Mouse (Mus musculus): ENCODE measurements at regions not wholly inside any gene's neighbourhood (a gene's known extent, or its start where the extent isn't known, plus 50 kb on each side); places are given as distances from the start of the nearest gene placed in this dataset.

DNA sequence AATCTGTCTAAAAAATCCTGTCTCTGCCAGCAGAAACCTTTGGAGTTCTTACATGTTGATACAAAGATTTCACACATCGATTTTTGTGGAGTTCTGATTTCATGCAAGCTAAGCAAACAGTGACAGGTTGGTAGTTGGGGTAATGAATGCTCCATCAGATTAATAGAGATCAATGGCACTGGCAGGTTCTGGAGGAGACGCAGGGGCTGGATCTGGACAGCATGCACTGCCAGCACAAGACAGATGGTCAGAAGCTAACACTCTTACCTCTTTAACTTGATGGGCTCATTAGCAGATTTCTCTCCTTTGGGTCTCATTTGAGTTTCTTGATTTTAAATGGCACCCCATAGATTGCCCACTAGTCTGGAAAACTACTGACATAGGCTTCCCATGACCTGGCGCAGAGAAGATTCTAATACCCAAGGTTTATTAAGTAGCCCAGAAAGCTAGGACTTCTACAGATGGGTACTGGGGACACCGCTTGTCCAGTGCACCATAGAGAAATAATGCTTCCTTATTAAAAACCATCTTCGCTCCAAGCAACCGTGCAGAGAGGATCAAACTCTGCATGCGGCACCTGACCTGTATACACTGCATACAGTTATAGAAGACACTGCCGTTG, 351.7 kb downstream of the Sorl1 start:
- H3K4me3 ChIP-seq (replicated peaks; ENCODE audit: extremely low read depth, low read depth, low read length) = no peak overlapping the region
- H3K4me1 ChIP-seq (ENCODE audit: control insufficient read depth, insufficient read depth, low read length) = no peaks in the 10 kb centered on the region
- DNase-seq = no peak
- TF ChIP-seq POLR2A (IDR thresholded peaks at IDR 0.05; ENCODE audit: borderline replicate concordance, extremely low read depth, low read depth, low read length) = no peak
- no peak for TF ChIP-seq CTCF (IDR thresholded peaks at IDR 0.05; ENCODE audit: insufficient read depth, low read length)
- 95% methylated on average over 8 of the region's 8 CpGs for WGBS

DNA sequence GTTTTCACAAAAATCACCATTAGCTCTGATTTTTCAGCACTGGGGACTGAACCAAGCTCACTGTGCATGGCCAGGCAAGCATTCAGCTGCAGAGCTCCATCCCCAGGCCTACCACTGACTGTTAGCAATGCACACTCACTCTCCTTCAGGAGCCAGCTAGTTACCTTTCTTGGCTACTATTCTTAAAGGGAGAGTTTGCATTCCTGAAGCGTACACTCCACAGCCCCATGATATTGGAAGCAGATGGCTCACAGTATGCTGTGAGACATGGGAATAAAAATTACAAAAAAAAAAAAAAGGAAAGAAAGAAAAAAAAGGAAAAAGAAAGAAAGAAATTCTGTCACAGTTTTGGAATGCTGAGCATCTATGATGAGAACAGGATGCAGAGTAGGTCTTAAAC, 352.8 kb downstream of the Sorl1 start:
- Histone ChIP-seq H3K4me1 (ENCODE audit: control insufficient read depth, insufficient read depth, low read length) (no peaks in the 10 kb centered on the region), H3K4me3 (replicated peaks; ENCODE audit: extremely low read depth, low read depth, low read length) (no peak overlapping the region)
- DNase-seq = no peak
- WGBS = 78% methylated on average over 1 of the region's 1 CpGs
- TF ChIP-seq POLR2A (IDR thresholded peaks at IDR 0.05; ENCODE audit: borderline replicate concordance, extremely low read depth, low read depth, low read length) = no peak
- no peak for TF ChIP-seq CTCF (IDR thresholded peaks at IDR 0.05; ENCODE audit: insufficient read depth, low read length)

DNA sequence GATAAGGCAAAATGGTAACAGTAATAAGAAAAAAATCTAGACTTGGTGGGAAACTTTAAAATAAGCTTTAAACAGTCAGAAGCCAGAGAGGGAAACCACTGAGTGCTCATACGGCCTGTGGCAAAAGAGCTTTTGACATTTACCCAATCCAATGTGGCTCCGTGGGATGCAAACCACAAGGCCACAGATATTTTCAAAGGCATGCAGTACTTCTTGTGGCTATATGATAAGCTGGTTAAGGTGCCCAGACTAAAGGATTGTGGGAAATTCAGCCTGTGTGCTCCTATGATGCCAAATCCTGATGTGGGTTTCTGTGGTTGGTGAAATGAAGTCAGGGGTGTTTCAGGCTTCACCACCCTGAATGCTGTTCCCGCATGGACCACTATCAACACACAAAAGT, 355.8 kb downstream of the Sorl1 start:
- H3K4me3 ChIP-seq (replicated peaks; ENCODE audit: extremely low read depth, low read depth, low read length) = no peak overlapping the region
- H3K4me1 ChIP-seq (ENCODE audit: control insufficient read depth, insufficient read depth, low read length) = no peaks in the 10 kb centered on the region
- TF ChIP-seq CTCF (IDR thresholded peaks at IDR 0.05; ENCODE audit: insufficient read depth, low read length) (no peak), POLR2A (IDR thresholded peaks at IDR 0.05; ENCODE audit: borderline replicate concordance, extremely low read depth, low read depth, low read length) (no peak)
- 88% methylated on average over 3 of the region's 3 CpGs for WGBS
- DNase-seq = no peak

DNA sequence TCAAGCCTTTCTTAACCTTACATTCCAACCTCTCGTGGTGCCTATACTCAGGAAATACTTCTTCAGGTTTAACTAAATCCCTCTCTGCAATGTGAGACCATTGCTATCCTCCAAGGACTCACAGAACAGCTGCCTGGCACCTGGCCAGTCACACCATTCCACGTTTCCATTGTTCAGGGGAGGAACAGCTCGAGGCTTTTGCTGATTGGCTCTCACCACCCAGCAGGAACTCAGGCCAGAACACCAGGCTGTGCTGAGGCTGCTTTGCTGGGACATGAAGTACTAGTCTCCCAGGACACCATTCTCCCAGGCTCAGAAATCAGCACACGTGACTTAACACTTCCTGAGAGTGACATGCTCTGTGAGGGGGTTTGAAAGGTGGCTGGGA, 357.6 kb downstream of the Sorl1 start:
- WGBS = 13% methylated on average over 4 of the region's 4 CpGs
- TF ChIP-seq CTCF (IDR thresholded peaks at IDR 0.05; ENCODE audit: insufficient read depth, low read length) (no peak), POLR2A (IDR thresholded peaks at IDR 0.05; ENCODE audit: borderline replicate concordance, extremely low read depth, low read depth, low read length) (no peak)
- Histone ChIP-seq H3K4me3 (replicated peaks; ENCODE audit: extremely low read depth, low read depth, low read length) (no peak overlapping the region), H3K4me1 (ENCODE audit: control insufficient read depth, insufficient read depth, low read length) (no peaks in the 10 kb centered on the region)
- DNase-seq = peak; percentile 5

DNA sequence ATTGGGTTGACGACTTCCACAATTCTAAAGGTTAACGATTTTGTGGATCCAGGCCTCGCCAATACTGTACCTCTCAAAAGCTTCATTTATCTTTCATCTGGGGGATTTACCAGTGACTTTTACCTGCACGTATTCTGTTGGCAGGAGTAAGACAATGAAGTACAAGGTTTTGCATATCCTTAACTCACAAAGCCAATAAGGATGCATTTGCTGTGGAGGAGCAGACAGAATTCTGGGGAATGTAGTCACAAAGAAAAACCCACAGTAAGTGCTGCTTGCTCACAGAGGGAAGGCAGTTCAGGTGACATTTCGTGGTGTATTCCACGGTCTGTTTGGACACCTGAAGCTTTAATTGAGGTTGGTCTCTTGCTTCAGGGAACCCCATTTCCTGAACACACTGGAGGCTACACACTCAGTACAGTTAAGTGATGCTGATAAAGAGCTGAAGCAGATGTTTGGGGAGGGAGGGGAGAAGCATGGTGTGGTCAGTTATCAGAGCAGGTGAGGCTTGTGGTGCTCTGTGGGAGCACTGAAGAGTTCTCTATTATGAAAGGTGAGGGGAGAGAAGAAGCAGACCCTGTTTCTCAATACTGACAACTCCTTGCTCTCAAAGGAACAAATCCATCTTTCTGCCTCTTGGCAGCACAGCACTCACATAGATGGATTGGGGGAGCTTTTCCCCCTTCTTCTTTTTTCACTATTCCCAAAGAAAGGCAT, 358.1 kb downstream of the Sorl1 start:
- TF ChIP-seq POLR2A (IDR thresholded peaks at IDR 0.05; ENCODE audit: borderline replicate concordance, extremely low read depth, low read depth, low read length) (no peak), CTCF (IDR thresholded peaks at IDR 0.05; ENCODE audit: insufficient read depth, low read length) (no peak)
- no peak for DNase-seq
- WGBS = 79% methylated on average over 6 of the region's 6 CpGs
- Histone ChIP-seq H3K4me3 (replicated peaks; ENCODE audit: extremely low read depth, low read depth, low read length) (no peak overlapping the region), H3K4me1 (ENCODE audit: control insufficient read depth, insufficient read depth, low read length) (no peaks in the 10 kb centered on the region)

DNA sequence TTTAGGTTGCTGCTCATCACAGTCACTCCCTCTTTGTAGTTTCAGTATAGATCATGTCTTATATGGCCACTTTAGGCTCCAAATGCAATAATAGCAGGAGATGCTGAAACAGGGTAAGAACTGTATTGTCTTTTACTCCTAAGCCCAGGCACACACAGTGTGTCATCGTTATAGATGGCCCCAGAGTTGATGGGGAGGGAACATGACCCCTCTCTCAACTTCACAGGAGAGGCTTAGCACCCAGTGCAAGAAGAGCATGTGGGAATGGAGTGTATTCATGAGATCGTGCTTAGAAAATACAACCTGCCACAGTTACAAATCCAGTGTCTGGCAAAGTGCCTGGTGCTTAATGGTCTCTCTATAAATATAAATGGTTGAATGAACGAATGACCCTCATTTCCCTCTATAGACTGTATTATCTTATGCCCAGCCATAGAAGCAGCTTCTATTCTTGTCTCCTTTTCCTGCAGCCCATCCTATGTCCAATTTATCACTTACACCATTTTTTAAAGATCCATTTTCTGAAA, 363.0 kb downstream of the Sorl1 start:
- no peak for DNase-seq
- TF ChIP-seq CTCF (IDR thresholded peaks at IDR 0.05; ENCODE audit: insufficient read depth, low read length) = no peak
- no peak for TF ChIP-seq POLR2A (IDR thresholded peaks at IDR 0.05; ENCODE audit: borderline replicate concordance, extremely low read depth, low read depth, low read length)
- Histone ChIP-seq H3K4me3 (replicated peaks; ENCODE audit: extremely low read depth, low read depth, low read length) (no peak overlapping the region), H3K4me1 (ENCODE audit: control insufficient read depth, insufficient read depth, low read length) (no peaks in the 10 kb centered on the region)
- 45% methylated on average over 3 of the region's 3 CpGs for WGBS

DNA sequence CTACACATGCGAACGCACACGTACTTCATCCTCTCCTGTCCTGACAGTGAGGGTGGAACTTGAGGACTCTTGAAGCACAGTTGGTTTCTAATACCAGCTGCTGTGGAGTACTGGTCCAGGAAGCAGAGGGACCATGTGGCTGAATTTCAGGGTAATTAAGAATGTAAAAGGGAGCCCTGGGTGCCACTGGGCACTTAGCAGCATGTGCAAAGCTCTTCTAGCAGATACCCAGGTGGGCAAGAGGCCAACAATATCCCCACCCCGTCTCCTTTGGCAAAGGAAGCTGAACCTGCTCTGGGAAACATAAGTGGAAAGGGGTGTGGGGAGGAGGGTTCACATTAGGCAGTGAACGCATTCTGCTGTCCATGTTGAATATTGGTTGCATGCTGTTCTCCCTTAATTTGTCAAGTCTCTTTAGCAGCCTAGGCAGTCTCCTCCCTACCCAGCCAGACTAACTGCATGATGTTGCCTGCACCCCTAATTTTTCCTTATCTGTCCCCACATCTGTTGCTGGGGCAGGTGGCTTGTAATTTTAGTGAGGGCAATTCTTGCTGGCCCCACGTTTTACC, 369.6 kb downstream of the Sorl1 start:
- Histone ChIP-seq H3K4me1 (ENCODE audit: control insufficient read depth, insufficient read depth, low read length) (no peaks in the 10 kb centered on the region; the same call in 1 of the 2 replicates), H3K4me3 (replicated peaks; ENCODE audit: extremely low read depth, low read depth, low read length) (no peak overlapping the region)
- no peak for TF ChIP-seq CTCF (IDR thresholded peaks at IDR 0.05; ENCODE audit: insufficient read depth, low read length)
- TF ChIP-seq POLR2A (IDR thresholded peaks at IDR 0.05; ENCODE audit: borderline replicate concordance, extremely low read depth, low read depth, low read length) = no peak
- whole genome bisulfite sequencing = 59% methylated on average over 6 of the region's 6 CpGs
- DNase-seq = no peak

DNA sequence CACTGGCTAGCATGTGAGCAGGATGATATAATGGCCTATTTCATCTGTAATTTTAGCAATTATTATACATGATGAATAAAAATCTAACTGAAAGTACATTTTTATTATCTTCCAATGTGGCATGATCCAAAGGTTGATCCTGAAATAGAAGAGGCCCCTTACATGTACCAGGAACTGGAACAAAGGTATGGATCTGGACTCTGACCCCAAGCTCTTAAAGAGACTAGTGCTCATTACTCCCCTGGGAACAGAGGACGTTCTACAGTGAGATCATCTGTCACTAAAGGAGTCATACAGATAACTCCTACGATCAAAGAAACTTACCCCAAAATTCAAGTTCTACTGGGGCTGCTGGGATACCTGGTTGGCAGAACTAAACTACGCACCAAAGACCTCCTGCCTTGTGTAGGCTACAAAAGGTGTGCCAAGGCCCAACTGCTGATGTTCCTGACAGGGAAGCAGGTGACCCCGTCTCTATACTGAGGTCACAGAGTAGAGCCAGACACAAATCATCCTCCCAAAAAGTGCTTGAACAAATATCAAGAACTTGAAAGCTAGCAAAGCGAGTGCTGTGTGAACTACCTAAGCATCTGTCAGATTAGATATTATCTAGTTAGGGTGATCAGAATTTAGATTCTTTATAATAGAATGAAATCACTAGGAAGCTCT, 378.0 kb downstream of the Sorl1 start:
- no peak overlapping the region for H3K4me3 ChIP-seq (replicated peaks; ENCODE audit: extremely low read depth, low read depth, low read length)
- WGBS = 80% methylated on average over 5 of the region's 5 CpGs
- no peak for TF ChIP-seq CTCF (IDR thresholded peaks at IDR 0.05; ENCODE audit: insufficient read depth, low read length)
- TF ChIP-seq POLR2A (IDR thresholded peaks at IDR 0.05; ENCODE audit: borderline replicate concordance, extremely low read depth, low read depth, low read length) = no peak
- no peak for DNase-seq
- H3K4me1 ChIP-seq (ENCODE audit: control insufficient read depth, insufficient read depth, low read length) = no peaks in the 10 kb centered on the region

DNA sequence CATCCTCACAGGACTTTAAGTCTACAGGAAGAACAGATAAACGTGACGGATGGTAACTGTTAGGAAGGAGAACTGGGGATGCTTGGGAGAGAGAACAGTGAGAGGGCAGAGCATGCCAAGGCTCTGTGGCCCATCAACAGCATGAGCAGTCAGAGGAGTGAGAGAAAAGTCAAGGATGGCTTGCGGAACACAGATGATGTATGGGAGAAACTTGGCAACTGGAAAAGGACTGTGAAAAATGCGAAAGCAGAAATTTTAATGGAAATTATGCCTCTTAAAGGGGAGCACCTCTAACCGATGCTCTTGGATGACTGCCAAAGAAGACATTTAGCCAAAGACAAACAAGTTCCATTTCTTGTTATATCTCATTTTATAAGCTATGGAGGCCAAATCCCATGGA, 382.6 kb downstream of the Sorl1 start:
- Histone ChIP-seq H3K4me3 (replicated peaks; ENCODE audit: extremely low read depth, low read depth, low read length) (no peak overlapping the region), H3K4me1 (ENCODE audit: control insufficient read depth, insufficient read depth, low read length) (no peaks in the 10 kb centered on the region)
- no peak for DNase-seq
- no peak for TF ChIP-seq POLR2A (IDR thresholded peaks at IDR 0.05; ENCODE audit: borderline replicate concordance, extremely low read depth, low read depth, low read length)
- TF ChIP-seq CTCF (IDR thresholded peaks at IDR 0.05; ENCODE audit: insufficient read depth, low read length) = no peak
- 60% methylated on average over 5 of the region's 5 CpGs for WGBS
